Mouse (Mus musculus): ENCODE measurements around the gene Sf3a3. TPM values are rescaled to one million over a fixed set of nuclear protein-coding genes. Genes with fewer than 3 reads are reported as not detected.

Sf3a3 gene
- polyA plus RNA-seq, 2 experiments, result 42.1 to 59.2 TPM

- H3K9me3 ChIP-seq (ENCODE audit: control insufficient read depth, low read length), result no peaks in the 10 kb centered on the region
- H3K27me3 ChIP-seq (ENCODE audit: control insufficient read depth, insufficient read depth, low read length), result no peaks in the 10 kb centered on the region
- H3K4me2 ChIP-seq (ENCODE audit: low read depth), result peak overlapping the region; percentile 80
- no peak for TF ChIP-seq CTCF (IDR thresholded peaks at IDR 0.05; ENCODE audit: low read depth)
- TF ChIP-seq EP300 (IDR thresholded peaks at IDR 0.05; ENCODE audit: low read depth), result no peak
- H3K36me3 ChIP-seq (replicated peaks; ENCODE audit: control insufficient read depth, insufficient read depth, low read depth), result no peaks in the 10 kb centered on the region; the same call in 1 of the 2 replicates
- no peak for ATAC-seq (ENCODE audit: insufficient read depth)
- peaks cover 7 to 18% of the 10 kb centered on the region in 2 experiments; a peak in 3 of 4 replicates for H3K4me1 ChIP-seq (replicated peaks; ENCODE audit: control insufficient read depth in 2 of 2, insufficient read depth in 2 of 2, low read length in 1 of 2)
- H3K27ac ChIP-seq, result no peak overlapping the region
- H3K9ac ChIP-seq (replicated peaks), result peak overlapping the region; percentile 69
- H3K4me3 ChIP-seq (ENCODE audit: insufficient read depth in 1 of 2, low read depth in 2 of 2, low read length in 2 of 2), result peak overlapping the region; percentile 67 to 88
- DNase-seq (ENCODE audit: low read depth in 3 of 3, low spot score in 3 of 3), result no peak
- whole genome bisulfite sequencing (ENCODE audit: insufficient replicate concordance), result 50% methylated on average over 3 of the region's 3 CpGs
Measured at GRCm38 (mm10) chr4:124692416-124692861, 22.1 kb upstream of the Sf3a3 start.

GRCm38 (mm10) chr4:124693135-124693894, 21.3 kb upstream of the Sf3a3 start, which contains the start of gene Utp11:
Gene Utp11 (minus strand): TSS chr4:124693600.
- Histone ChIP-seq H3K27me3 (ENCODE audit: control insufficient read depth, insufficient read depth, low read length) (no peaks in the 10 kb centered on the region), H3K4me2 (ENCODE audit: low read depth) (peak within 1 kb of the TSS; percentile 80), H3K4me1 (replicated peaks; ENCODE audit: control insufficient read depth in 2 of 2, insufficient read depth in 2 of 2, low read length in 1 of 2) (peaks cover 7 to 18% of the 10 kb centered on the region in 2 experiments; a peak in 3 of 4 replicates), H3K4me3 (ENCODE audit: insufficient read depth in 1 of 2, low read depth in 2 of 2, low read length in 2 of 2) (peak within 1 kb of the TSS; percentile 67 to 88), H3K36me3 (replicated peaks; ENCODE audit: control insufficient read depth, insufficient read depth, low read depth) (no peaks in the 10 kb centered on the region; the same call in 1 of the 2 replicates), H3K9ac (replicated peaks) (peak within 1 kb of the TSS; percentile 69), H3K9me3 (ENCODE audit: control insufficient read depth, low read length) (no peaks in the 10 kb centered on the region), H3K27ac (no peak within 1 kb of the TSS)
- peak; percentile 96 for ATAC-seq (ENCODE audit: insufficient read depth)
- peak; percentile 81 to 88 (median 82) for DNase-seq (ENCODE audit: low read depth in 3 of 3, low spot score in 3 of 3)
- under 1% methylated on average over 43 of the region's 43 CpGs for whole genome bisulfite sequencing (ENCODE audit: insufficient replicate concordance)
- TF ChIP-seq EP300 (IDR thresholded peaks at IDR 0.05; ENCODE audit: low read depth) (no peak), CTCF (IDR thresholded peaks at IDR 0.05; ENCODE audit: low read depth) (no peak)

GRCm38 (mm10) chr4:124694572-124694971, 20.0 kb upstream of the Sf3a3 start:
- Histone ChIP-seq H3K27ac (no peak overlapping the region), H3K9ac (replicated peaks) (no peak overlapping the region), H3K36me3 (replicated peaks; ENCODE audit: control insufficient read depth, insufficient read depth, low read depth) (no peaks in the 10 kb centered on the region), H3K4me2 (ENCODE audit: low read depth) (no peak overlapping the region), H3K4me3 (ENCODE audit: insufficient read depth in 1 of 2, low read depth in 2 of 2, low read length in 2 of 2) (no peak overlapping the region), H3K27me3 (ENCODE audit: control insufficient read depth, insufficient read depth, low read length) (no peaks in the 10 kb centered on the region), H3K4me1 (replicated peaks; ENCODE audit: control insufficient read depth in 2 of 2, insufficient read depth in 2 of 2, low read length in 1 of 2) (peaks cover 7 to 18% of the 10 kb centered on the region in 2 experiments; a peak in 3 of 4 replicates), H3K9me3 (ENCODE audit: control insufficient read depth, low read length) (no peaks in the 10 kb centered on the region)
- TF ChIP-seq CTCF (IDR thresholded peaks at IDR 0.05; ENCODE audit: low read depth), result no peak
- DNase-seq (ENCODE audit: low read depth in 3 of 3, low spot score in 3 of 3) (no peak), ATAC-seq (ENCODE audit: insufficient read depth) (no peak)
- 88% methylated on average over 2 of the region's 2 CpGs for WGBS (ENCODE audit: insufficient replicate concordance)

GRCm38 (mm10) chr4:124695786-124696516, 18.6 kb upstream of the Sf3a3 start:
- Histone ChIP-seq H3K4me2 (ENCODE audit: low read depth) (peak overlapping the region; percentile 48), H3K27ac (no peak overlapping the region), H3K4me3 (ENCODE audit: insufficient read depth in 1 of 2, low read depth in 2 of 2, low read length in 2 of 2) (peak overlapping the region; percentile 12 to 35; a peak in 2 of 4 replicates), H3K36me3 (replicated peaks; ENCODE audit: control insufficient read depth, insufficient read depth, low read depth) (no peaks in the 10 kb centered on the region), H3K4me1 (replicated peaks; ENCODE audit: control insufficient read depth in 2 of 2, insufficient read depth in 2 of 2, low read length in 1 of 2) (peaks cover 12 to 23% of the 10 kb centered on the region in 2 experiments), H3K9me3 (ENCODE audit: control insufficient read depth, low read length) (no peaks in the 10 kb centered on the region), H3K27me3 (ENCODE audit: control insufficient read depth, insufficient read depth, low read length) (no peaks in the 10 kb centered on the region; the same call in 1 of the 2 replicates), H3K9ac (replicated peaks) (0 out of 2 replicates have a peak overlapping the region, but pooled peaks have one; percentile 20)
- TF ChIP-seq CTCF (IDR thresholded peaks at IDR 0.05; ENCODE audit: low read depth) (no peak), EP300 (IDR thresholded peaks at IDR 0.05; ENCODE audit: low read depth) (no peak)
- WGBS (ENCODE audit: insufficient replicate concordance), result 4% methylated on average over 18 of the region's 18 CpGs
- no peak for DNase-seq (ENCODE audit: low read depth in 3 of 3, low spot score in 3 of 3)
- ATAC-seq (ENCODE audit: insufficient read depth), result no peak

- DNase-seq (ENCODE audit: low read depth in 3 of 3, low spot score in 3 of 3) (no peak), ATAC-seq (ENCODE audit: insufficient read depth) (no peak)
- Histone ChIP-seq H3K4me1 (replicated peaks; ENCODE audit: control insufficient read depth in 2 of 2, insufficient read depth in 2 of 2, low read length in 1 of 2) (peaks cover 13 to 32% of the 10 kb centered on the region in 2 experiments), H3K4me3 (ENCODE audit: insufficient read depth in 1 of 2, low read depth in 2 of 2, low read length in 2 of 2) (peak overlapping the region in 1 of 2 experiments; percentile 77; a peak in 2 of 4 replicates), H3K27me3 (ENCODE audit: control insufficient read depth, insufficient read depth, low read length) (no peaks in the 10 kb centered on the region; the same call in 1 of the 2 replicates), H3K9me3 (ENCODE audit: control insufficient read depth, low read length) (no peaks in the 10 kb centered on the region), H3K36me3 (replicated peaks; ENCODE audit: control insufficient read depth, insufficient read depth, low read depth) (no peaks in the 10 kb centered on the region), H3K9ac (replicated peaks) (no peak overlapping the region), H3K4me2 (ENCODE audit: low read depth) (peak overlapping the region; percentile 98), H3K27ac (no peak overlapping the region)
- TF ChIP-seq CTCF (IDR thresholded peaks at IDR 0.05; ENCODE audit: low read depth), result no peak
- no peak for TF ChIP-seq EP300 (IDR thresholded peaks at IDR 0.05; ENCODE audit: low read depth)
- 36% methylated on average over 6 of the region's 6 CpGs for WGBS (ENCODE audit: insufficient replicate concordance)
Measured at GRCm38 (mm10) chr4:124699791-124700190, 14.8 kb upstream of the Sf3a3 start.
